Mouse (Mus musculus): ENCODE data around the gene Sec1. TPM values are rescaled to one million over a fixed set of nuclear protein-coding genes. Genes with fewer than 3 reads are reported as not detected.

Sec1 gene
- polyA plus RNA-seq, 1 experiment from 2014 or later = 0.41 TPM

- H3K4me3 ChIP-seq (ENCODE audit: control insufficient read depth in 1 of 2, insufficient read depth in 1 of 2, low read depth in 1 of 2, low read length in 2 of 2) = no peak overlapping the region
- peak; percentile 15; the same call in 1 of the 2 replicates for ATAC-seq (ENCODE audit: insufficient number of reproducible peaks, insufficient read depth, low FRiP score, low read depth)
- 29% methylated on average over 14 of the region's 14 CpGs for WGBS
- 0 out of 2 replicates have a peak overlapping the region, but pooled peaks have one; percentile 19 for H3K4me2 ChIP-seq (ENCODE audit: low read length)
- H3K4me1 ChIP-seq (ENCODE audit: control insufficient read depth in 2 of 2, insufficient read depth in 2 of 2, low read length in 2 of 2) = peaks cover 5 to 15% of the 10 kb centered on the region in 2 experiments
- no peaks in the 10 kb centered on the region for H3K36me3 ChIP-seq (ENCODE audit: control insufficient read depth, insufficient read depth, low read length)
- H3K9ac ChIP-seq (ENCODE audit: low read length) = no peak overlapping the region
- H3K9me3 ChIP-seq (ENCODE audit: control insufficient read depth, low read length) = no peaks in the 10 kb centered on the region
- H3K27ac ChIP-seq (replicated peaks in 1 of 2; ENCODE audit: control insufficient read depth in 1 of 2, insufficient read depth in 1 of 2, low read depth in 2 of 2, low read length in 2 of 2) = no peak overlapping the region; a peak in 1 of 4 replicates
- no peaks in the 10 kb centered on the region for H3K27me3 ChIP-seq (ENCODE audit: control insufficient read depth, insufficient read depth, low read length)
These were observed 11.8 kb downstream of the Sec1 start for GRCm38 (mm10) chr7:45682144-45683126.

- peaks cover 5 to 15% of the 10 kb centered on the region in 2 experiments for H3K4me1 ChIP-seq (ENCODE audit: control insufficient read depth in 2 of 2, insufficient read depth in 2 of 2, low read length in 2 of 2)
- H3K27me3 ChIP-seq (ENCODE audit: control insufficient read depth, insufficient read depth, low read length) = no peaks in the 10 kb centered on the region
- no peak overlapping the region for H3K9ac ChIP-seq (ENCODE audit: low read length)
- H3K9me3 ChIP-seq (ENCODE audit: control insufficient read depth, low read length) = no peaks in the 10 kb centered on the region
- peak overlapping the region; percentile 24 to 70; a peak in 3 of 4 replicates for H3K27ac ChIP-seq (replicated peaks in 1 of 2; ENCODE audit: control insufficient read depth in 1 of 2, insufficient read depth in 1 of 2, low read depth in 2 of 2, low read length in 2 of 2)
- H3K36me3 ChIP-seq (ENCODE audit: control insufficient read depth, insufficient read depth, low read length) = no peaks in the 10 kb centered on the region
- 62% methylated on average over 8 of the region's 8 CpGs for WGBS
- no peak overlapping the region for H3K4me3 ChIP-seq (ENCODE audit: control insufficient read depth in 1 of 2, insufficient read depth in 1 of 2, low read depth in 1 of 2, low read length in 2 of 2)
- H3K4me2 ChIP-seq (ENCODE audit: low read length) = no peak overlapping the region
- ATAC-seq (ENCODE audit: insufficient number of reproducible peaks, insufficient read depth, low FRiP score, low read depth) = no peak
These were observed 13.0 kb downstream of the Sec1 start for GRCm38 (mm10) chr7:45681046-45681736.

DNA sequence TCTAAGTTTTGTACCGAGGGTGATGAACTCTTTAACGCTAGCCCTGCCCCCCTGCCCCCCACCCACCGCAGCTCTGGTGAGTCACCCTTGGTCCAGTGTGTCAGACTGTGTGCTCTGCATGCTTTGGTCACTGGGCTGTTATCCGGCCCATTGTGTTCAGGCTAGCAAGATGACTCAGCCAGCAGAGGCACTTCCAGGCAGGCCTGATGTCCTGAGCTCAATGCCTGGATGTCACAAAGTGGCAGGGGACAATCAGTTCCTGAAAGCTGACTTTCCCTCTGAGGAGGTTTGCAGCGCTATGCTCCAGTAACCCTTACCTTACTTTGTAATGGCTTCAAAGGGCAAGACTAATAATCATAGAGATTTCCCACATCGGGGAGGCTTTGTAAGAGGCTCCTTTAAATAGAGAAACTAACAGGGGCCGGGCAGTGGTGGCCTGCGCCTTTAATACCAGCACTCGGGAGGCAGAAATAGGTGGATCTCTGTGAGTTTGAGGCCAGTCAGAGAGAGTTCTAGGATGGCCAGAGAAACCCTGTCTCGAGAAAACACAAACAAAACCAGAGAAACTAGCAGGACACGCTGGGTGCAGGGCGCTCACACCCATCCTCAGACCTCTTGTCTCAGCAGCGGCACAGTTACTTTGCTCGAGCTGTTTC is 14.1 kb downstream of the Sec1 start:
- Histone ChIP-seq H3K9ac (ENCODE audit: low read length) (no peak overlapping the region; the same call in 1 of the 2 replicates), H3K4me2 (ENCODE audit: low read length) (no peak overlapping the region), H3K4me3 (ENCODE audit: control insufficient read depth in 1 of 2, insufficient read depth in 1 of 2, low read depth in 1 of 2, low read length in 2 of 2) (no peak overlapping the region), H3K27ac (replicated peaks in 1 of 2; ENCODE audit: control insufficient read depth in 1 of 2, insufficient read depth in 1 of 2, low read depth in 2 of 2, low read length in 2 of 2) (peak overlapping the region; percentile 58 to 70), H3K9me3 (ENCODE audit: control insufficient read depth, low read length) (no peaks in the 10 kb centered on the region), H3K36me3 (ENCODE audit: control insufficient read depth, insufficient read depth, low read length) (no peaks in the 10 kb centered on the region), H3K27me3 (ENCODE audit: control insufficient read depth, insufficient read depth, low read length) (no peaks in the 10 kb centered on the region), H3K4me1 (ENCODE audit: control insufficient read depth in 2 of 2, insufficient read depth in 2 of 2, low read length in 2 of 2) (peaks cover 5 to 15% of the 10 kb centered on the region in 2 experiments)
- ATAC-seq (ENCODE audit: insufficient number of reproducible peaks, insufficient read depth, low FRiP score, low read depth) = no peak; the same call in 1 of the 2 replicates
- WGBS = 59% methylated on average over 14 of the region's 14 CpGs

- Histone ChIP-seq H3K27me3 (ENCODE audit: control insufficient read depth, insufficient read depth, low read length) (no peaks in the 10 kb centered on the region), H3K4me2 (ENCODE audit: low read length) (no peak overlapping the region)
- ATAC-seq (ENCODE audit: insufficient number of reproducible peaks, insufficient read depth, low FRiP score, low read depth) = no peak
These were observed 15.7 kb downstream of the Sec1 start for GRCm38 (mm10) chr7:45678513-45678912.

DNA sequence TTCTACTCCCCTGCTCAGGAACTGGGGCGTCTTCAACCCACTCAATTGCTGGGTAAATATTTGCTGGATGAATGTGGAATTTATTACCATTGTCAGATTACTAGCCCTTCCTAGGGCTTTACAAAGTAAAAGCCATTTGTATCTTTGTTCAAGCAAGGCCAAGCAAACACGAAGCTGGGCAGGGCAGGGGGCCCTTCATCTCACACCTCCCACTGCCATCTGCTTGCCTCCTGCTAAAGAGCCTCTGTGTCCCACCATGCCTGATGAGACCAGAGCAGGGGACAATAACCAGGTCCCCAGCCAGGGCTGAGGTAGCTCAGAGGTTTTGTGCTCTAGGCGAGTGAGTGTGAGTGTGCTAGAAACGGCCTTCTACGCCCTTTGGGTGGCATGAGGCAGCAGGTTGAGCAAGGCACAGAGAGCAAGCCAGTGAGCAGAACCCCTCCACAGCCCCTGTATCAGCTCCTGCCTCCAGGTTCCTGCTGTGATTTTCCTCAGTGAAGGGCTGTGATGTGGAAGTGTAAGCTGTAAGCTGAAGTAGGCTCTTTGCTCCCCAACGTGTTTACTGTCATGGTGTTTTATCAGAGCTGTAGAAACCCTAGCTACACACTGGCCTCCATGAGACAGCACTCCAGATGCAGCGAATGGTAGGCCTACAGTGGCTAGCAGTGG is 16.4 kb downstream of the Sec1 start:
- no peak for ATAC-seq (ENCODE audit: insufficient number of reproducible peaks, insufficient read depth, low FRiP score, low read depth)
- no peaks in the 10 kb centered on the region for H3K9me3 ChIP-seq (ENCODE audit: control insufficient read depth, low read length)
- 76% methylated on average over 7 of the region's 7 CpGs for WGBS
- H3K27ac ChIP-seq (replicated peaks in 1 of 2; ENCODE audit: control insufficient read depth in 1 of 2, insufficient read depth in 1 of 2, low read depth in 2 of 2, low read length in 2 of 2) = no peak overlapping the region
- no peak overlapping the region for H3K4me3 ChIP-seq (ENCODE audit: control insufficient read depth in 1 of 2, insufficient read depth in 1 of 2, low read depth in 1 of 2, low read length in 2 of 2)
- peaks cover 5 to 15% of the 10 kb centered on the region in 2 experiments for H3K4me1 ChIP-seq (ENCODE audit: control insufficient read depth in 2 of 2, insufficient read depth in 2 of 2, low read length in 2 of 2)
- no peak overlapping the region for H3K9ac ChIP-seq (ENCODE audit: low read length)
- H3K36me3 ChIP-seq (ENCODE audit: control insufficient read depth, insufficient read depth, low read length) = no peaks in the 10 kb centered on the region
- no peak overlapping the region for H3K4me2 ChIP-seq (ENCODE audit: low read length)
- no peaks in the 10 kb centered on the region for H3K27me3 ChIP-seq (ENCODE audit: control insufficient read depth, insufficient read depth, low read length)

More at GRCm38 (mm10) chr7:45678513-45678912, 15.7 kb downstream of the Sec1 start:
- no peak overlapping the region for H3K4me3 ChIP-seq (ENCODE audit: control insufficient read depth in 1 of 2, insufficient read depth in 1 of 2, low read depth in 1 of 2, low read length in 2 of 2)
- H3K4me1 ChIP-seq (ENCODE audit: control insufficient read depth in 2 of 2, insufficient read depth in 2 of 2, low read length in 2 of 2) = peaks cover 5 to 15% of the 10 kb centered on the region in 2 experiments
- WGBS = 91% methylated on average over 14 of the region's 14 CpGs
- no peak overlapping the region for H3K9ac ChIP-seq (ENCODE audit: low read length)
- H3K36me3 ChIP-seq (ENCODE audit: control insufficient read depth, insufficient read depth, low read length) = no peaks in the 10 kb centered on the region
- H3K27ac ChIP-seq (replicated peaks in 1 of 2; ENCODE audit: control insufficient read depth in 1 of 2, insufficient read depth in 1 of 2, low read depth in 2 of 2, low read length in 2 of 2) = no peak overlapping the region
- no peaks in the 10 kb centered on the region for H3K9me3 ChIP-seq (ENCODE audit: control insufficient read depth, low read length)

DNA sequence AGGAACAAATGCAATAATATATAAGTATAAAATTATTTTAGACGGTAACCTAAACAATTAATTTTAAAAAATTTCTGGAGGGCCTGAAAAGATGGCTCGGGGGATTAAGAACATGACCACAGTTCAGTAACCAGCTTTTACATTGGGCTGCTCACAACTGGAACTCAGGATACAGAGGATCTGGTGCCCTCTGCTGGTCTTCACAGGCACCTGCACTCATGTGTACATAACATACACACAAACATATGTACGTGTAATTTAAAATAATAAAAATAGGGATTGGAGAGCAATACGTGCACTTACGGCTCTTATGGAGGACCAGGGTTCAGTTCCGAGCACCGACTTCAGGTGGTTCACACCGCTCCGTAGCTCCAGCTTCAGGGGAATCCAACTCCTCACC is 25.3 kb downstream of the Sec1 start:
- no peaks in the 10 kb centered on the region for H3K36me3 ChIP-seq (ENCODE audit: control insufficient read depth, insufficient read depth, low read length)
- peaks cover 4% of the 10 kb centered on the region; the same call in 1 of the 2 replicates for H3K9me3 ChIP-seq (ENCODE audit: control insufficient read depth, low read length)
- H3K27ac ChIP-seq (replicated peaks in 1 of 2; ENCODE audit: control insufficient read depth in 1 of 2, insufficient read depth in 1 of 2, low read depth in 2 of 2, low read length in 2 of 2) = no peak overlapping the region
- no peak overlapping the region for H3K4me2 ChIP-seq (ENCODE audit: low read length)
- H3K4me1 ChIP-seq (ENCODE audit: control insufficient read depth in 2 of 2, insufficient read depth in 2 of 2, low read length in 2 of 2) = peaks cover 3 to 7% of the 10 kb centered on the region in 2 experiments; a peak in 1 of 4 replicates
- H3K9ac ChIP-seq (ENCODE audit: low read length) = no peak overlapping the region
- no peaks in the 10 kb centered on the region for H3K27me3 ChIP-seq (ENCODE audit: control insufficient read depth, insufficient read depth, low read length)
- ATAC-seq (ENCODE audit: insufficient number of reproducible peaks, insufficient read depth, low FRiP score, low read depth) = no peak
- H3K4me3 ChIP-seq (ENCODE audit: control insufficient read depth in 1 of 2, insufficient read depth in 1 of 2, low read depth in 1 of 2, low read length in 2 of 2) = no peak overlapping the region
- WGBS = 95% methylated on average over 9 of the region's 9 CpGs

DNA sequence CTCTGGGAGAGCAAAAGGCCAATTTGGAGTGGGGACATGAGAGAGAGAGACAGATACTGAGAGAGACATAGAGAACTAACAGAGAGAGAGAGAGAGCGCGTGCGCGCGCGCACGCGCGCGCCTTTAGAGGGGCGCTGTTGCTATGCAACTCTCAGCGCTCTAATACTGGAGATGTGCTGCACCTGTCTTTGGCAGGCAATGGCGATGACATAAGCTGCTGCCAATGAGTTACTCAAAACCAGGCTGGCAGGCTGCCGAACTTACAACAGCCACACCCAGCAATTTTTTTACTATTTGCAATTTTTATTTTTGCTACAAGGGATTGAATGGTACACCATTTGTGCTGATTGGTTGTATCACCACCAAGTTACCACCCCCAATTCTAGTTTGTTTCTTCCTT is 26.4 kb downstream of the Sec1 start:
- H3K36me3 ChIP-seq (ENCODE audit: control insufficient read depth, insufficient read depth, low read length) = no peaks in the 10 kb centered on the region
- H3K4me2 ChIP-seq (ENCODE audit: low read length) = no peak overlapping the region
- peaks cover 3 to 9% of the 10 kb centered on the region in 2 experiments; a peak in 1 of 4 replicates for H3K4me1 ChIP-seq (ENCODE audit: control insufficient read depth in 2 of 2, insufficient read depth in 2 of 2, low read length in 2 of 2)
- H3K27ac ChIP-seq (replicated peaks in 1 of 2; ENCODE audit: control insufficient read depth in 1 of 2, insufficient read depth in 1 of 2, low read depth in 2 of 2, low read length in 2 of 2) = no peak overlapping the region
- H3K9me3 ChIP-seq (ENCODE audit: control insufficient read depth, low read length) = peaks cover 4% of the 10 kb centered on the region; the same call in 1 of the 2 replicates
- WGBS = 76% methylated on average over 14 of the region's 14 CpGs
- no peak overlapping the region for H3K9ac ChIP-seq (ENCODE audit: low read length)
- no peak overlapping the region for H3K4me3 ChIP-seq (ENCODE audit: control insufficient read depth in 1 of 2, insufficient read depth in 1 of 2, low read depth in 1 of 2, low read length in 2 of 2)
- ATAC-seq (ENCODE audit: insufficient number of reproducible peaks, insufficient read depth, low FRiP score, low read depth) = no peak
- H3K27me3 ChIP-seq (ENCODE audit: control insufficient read depth, insufficient read depth, low read length) = no peaks in the 10 kb centered on the region

Measured in heart, embryonic 14.5 days (tissue).